Mouse (Mus musculus) limb, embryonic 14.5 days (tissue): ENCODE measurements at regions not wholly inside any gene's neighbourhood (a gene's known extent, or its start where the extent isn't known, plus 50 kb on each side); places are given as distances from the start of the nearest gene placed in this dataset.

Source experiments
- ATAC-seq: fragments of 200-750 bp; cut with Nextera tagmentation; 2 replicates; pipeline ENCODE4 v1.8.0; 2017; ENCODE audit warnings: low read depth, moderate number of reproducible peaks, moderate TSS enrichment; ENCODE audit not compliant: low FRiP score
- DNase-seq: peaks from one replicate; pipeline ENCODE4 v3.0.0-alpha.2; 2015; ENCODE audit warnings: low spot score
- H3K27ac ChIP-seq: fragments of 300-500 bp; sonication (generic); replicated peaks from 2 replicates; pipeline ENCODE4 v1.5.1; 2014; ENCODE audit warnings: low read depth, mild to moderate bottlenecking, low read length, moderate library complexity, mixed read lengths
- H3K27me3 ChIP-seq: fragments of 300-500 bp; sonication (generic); 2 replicates; pipeline ENCODE4 v1.6.1; 2014; ENCODE audit warnings: low read length, mixed read lengths; ENCODE audit not compliant: control insufficient read depth, insufficient read depth
- H3K36me3 ChIP-seq: fragments of 300-500 bp; sonication (generic); 2 replicates; pipeline ENCODE4 v1.6.1; 2014; ENCODE audit warnings: mild to moderate bottlenecking, low read length, moderate library complexity, mixed read lengths; ENCODE audit not compliant: control insufficient read depth, insufficient read depth
- H3K4me1 ChIP-seq: fragments of 300-500 bp; sonication (generic); 2 replicates; pipeline ENCODE4 v1.6.1; 2014; ENCODE audit warnings: antibody characterized with exemption, low read length, mixed read lengths; ENCODE audit not compliant: control insufficient read depth, insufficient read depth
- H3K4me2 ChIP-seq: fragments of 300-500 bp; sonication (generic); replicated peaks from 2 replicates; pipeline ENCODE4 v1.6.1; 2014; ENCODE audit warnings: low read depth, mild to moderate bottlenecking, low read length, moderate library complexity; ENCODE audit not compliant: severe bottlenecking
- H3K4me3 ChIP-seq: fragments of 300-500 bp; sonication (generic); replicated peaks from 2 replicates; pipeline ENCODE4 v1.5.1; 2014; ENCODE audit warnings: low read length
- H3K9ac ChIP-seq: fragments of 300-500 bp; sonication (generic); 2 replicates; pipeline ENCODE4 v1.6.1; 2014; ENCODE audit warnings: mild to moderate bottlenecking, low read depth, low read length, moderate library complexity; ENCODE audit not compliant: severe bottlenecking
- H3K9me3 ChIP-seq: fragments of 300-500 bp; sonication (generic); 2 replicates; pipeline ENCODE4 v1.6.1; 2016; ENCODE audit warnings: low read length; ENCODE audit not compliant: control insufficient read depth
- POLR2A ChIP-seq: fragments of 200-500 bp; IDR thresholded peaks from 2 replicates; pipeline ENCODE4 v1.8.0; 2012; ENCODE audit warnings: inconsistent platforms, mild to moderate bottlenecking, moderate library complexity, borderline replicate concordance; ENCODE audit not compliant: insufficient read depth, insufficient read length; ENCODE audit errors: extremely low read depth
- WGBS: fragments of 180-500 bp; shearing (Covaris S2); extraction: QIAGEN DNeasy Blood & Tissue Kit; methylation state at CpG from one replicate; pipeline ENCODE4 v1.1.7; 2014; 5-methylcytosine and 5-hydroxymethylcytosine counted together

GRCm38 (mm10) chr17:62358323-62358722 lies 522.8 kb downstream of the Efna5 start:
- DNase-seq: no peak
- ATAC-seq: no peak
- Histone ChIP-seq H3K4me2 (no peak overlapping the region), H3K4me3 (no peak overlapping the region), H3K36me3 (no peaks in the 10 kb centered on the region), H3K4me1 (no peaks in the 10 kb centered on the region), H3K27me3 (no peaks in the 10 kb centered on the region), H3K9me3 (no peaks in the 10 kb centered on the region), H3K9ac (no peak overlapping the region), H3K27ac (no peak overlapping the region)
- no peak for TF ChIP-seq POLR2A

GRCm38 (mm10) chr17:62337890-62338557 lies 543.1 kb downstream of the Efna5 start:
- H3K27ac ChIP-seq: no peak overlapping the region
- 74% methylated on average over 10 of the region's 10 CpGs for WGBS
- no peaks in the 10 kb centered on the region for H3K4me1 ChIP-seq
- no peak overlapping the region for H3K9ac ChIP-seq
- H3K4me3 ChIP-seq: no peak overlapping the region
- no peaks in the 10 kb centered on the region for H3K27me3 ChIP-seq
- DNase-seq (no peak), ATAC-seq (no peak)
- TF ChIP-seq POLR2A: no peak
- no peak overlapping the region for H3K4me2 ChIP-seq
- no peaks in the 10 kb centered on the region for H3K9me3 ChIP-seq
- H3K36me3 ChIP-seq: no peaks in the 10 kb centered on the region

DNA sequence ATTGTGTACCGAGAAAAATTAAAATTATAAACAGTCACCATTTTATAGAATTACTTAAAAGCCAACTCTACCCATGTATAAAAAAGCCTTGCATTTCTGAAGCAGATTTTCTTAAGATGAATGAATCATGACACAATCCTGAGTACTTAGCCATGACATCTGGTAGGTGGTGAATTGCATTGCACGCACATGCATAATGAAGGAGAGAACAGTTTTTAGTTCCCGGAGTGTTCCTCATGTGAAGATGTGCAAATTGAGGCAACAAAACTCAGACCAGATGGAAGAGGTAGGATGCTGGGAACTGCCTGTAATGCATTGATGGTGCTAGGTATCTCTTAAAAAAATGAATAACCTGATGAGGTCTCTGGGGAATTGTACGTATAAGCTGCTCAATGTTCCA lies 550.9 kb downstream of the Efna5 start:
- DNase-seq (no peak), ATAC-seq (no peak)
- Histone ChIP-seq H3K9ac (no peak overlapping the region), H3K36me3 (no peaks in the 10 kb centered on the region), H3K4me3 (no peak overlapping the region), H3K27ac (no peak overlapping the region), H3K9me3 (no peaks in the 10 kb centered on the region), H3K27me3 (no peaks in the 10 kb centered on the region), H3K4me1 (no peaks in the 10 kb centered on the region), H3K4me2 (no peak overlapping the region)
- WGBS: 80% methylated on average over 4 of the region's 4 CpGs
- TF ChIP-seq POLR2A: no peak

GRCm38 (mm10) chr17:62326844-62327243 lies 554.3 kb downstream of the Efna5 start:
- DNase-seq: no peak
- Histone ChIP-seq H3K4me1 (no peaks in the 10 kb centered on the region), H3K9me3 (no peaks in the 10 kb centered on the region), H3K27me3 (no peaks in the 10 kb centered on the region), H3K9ac (no peak overlapping the region), H3K4me2 (no peak overlapping the region), H3K36me3 (no peaks in the 10 kb centered on the region), H3K4me3 (no peak overlapping the region), H3K27ac (no peak overlapping the region)
- ATAC-seq: no peak
- no peak for TF ChIP-seq POLR2A

GRCm38 (mm10) chr17:62319033-62319432 lies 562.1 kb downstream of the Efna5 start:
- H3K27ac ChIP-seq: no peak overlapping the region
- WGBS: 49% methylated on average over 4 of the region's 4 CpGs

GRCm38 (mm10) chr17:62310059-62310458 lies 571.1 kb downstream of the Efna5 start:
- Histone ChIP-seq H3K9ac (no peak overlapping the region), H3K9me3 (no peaks in the 10 kb centered on the region), H3K4me1 (no peaks in the 10 kb centered on the region), H3K4me3 (no peak overlapping the region), H3K36me3 (no peaks in the 10 kb centered on the region), H3K27ac (no peak overlapping the region), H3K27me3 (no peaks in the 10 kb centered on the region), H3K4me2 (no peak overlapping the region)
- DNase-seq (no peak), ATAC-seq (no peak)
- TF ChIP-seq POLR2A: no peak
- WGBS: 55% methylated on average over 3 of the region's 3 CpGs

More at GRCm38 (mm10) chr17:62319033-62319432, 562.1 kb downstream of the Efna5 start:
- no peak overlapping the region for H3K4me2 ChIP-seq
- no peaks in the 10 kb centered on the region for H3K36me3 ChIP-seq
- no peak overlapping the region for H3K9ac ChIP-seq
- H3K27me3 ChIP-seq: no peaks in the 10 kb centered on the region
- TF ChIP-seq POLR2A: no peak
- H3K4me3 ChIP-seq: no peak overlapping the region
- no peaks in the 10 kb centered on the region for H3K4me1 ChIP-seq
- H3K9me3 ChIP-seq: no peaks in the 10 kb centered on the region
- ATAC-seq (no peak), DNase-seq (peak; percentile 17)
